Mouse (Mus musculus) MEL-GATA-1-ER (cell line): ENCODE results near the gene Sirt6.

ENCODE experiments used
- DNase-seq: peaks from one replicate; pipeline ENCODE4 v3.0.0-alpha.2; 2012; ENCODE audit warnings: low read depth; ENCODE audit errors: extremely low read depth

Sirt6 gene

GRCm38 (mm10) chr10:81595599-81595998 is 32.0 kb downstream of the Sirt6 start:
- DNase-seq, result no peak

GRCm38 (mm10) chr10:81593935-81594334 is 33.7 kb downstream of the Sirt6 start:
- DNase-seq, result no peak

- no peak for DNase-seq
Observed at GRCm38 (mm10) chr10:81593223-81593622, 34.4 kb downstream of the Sirt6 start.

GRCm38 (mm10) chr10:81592631-81593030 is 35.0 kb downstream of the Sirt6 start:
- DNase-seq, result no peak

- no peak for DNase-seq
Observed at GRCm38 (mm10) chr10:81591846-81592245, 35.8 kb downstream of the Sirt6 start.

- no peak for DNase-seq
Observed at GRCm38 (mm10) chr10:81588739-81589138, 38.9 kb downstream of the Sirt6 start.

GRCm38 (mm10) chr10:81583347-81583746 is 44.2 kb downstream of the Sirt6 start:
- DNase-seq, result no peak

- no peak for DNase-seq
Observed at GRCm38 (mm10) chr10:81580441-81581070, 47.0 kb downstream of the Sirt6 start.

- no peak for DNase-seq
Observed at GRCm38 (mm10) chr10:81579967-81580366, 47.6 kb downstream of the Sirt6 start.

- no peak for DNase-seq
Observed at GRCm38 (mm10) chr10:81575695-81576094, 51.9 kb downstream of the Sirt6 start.

GRCm38 (mm10) chr10:81575208-81575631 is 52.4 kb downstream of the Sirt6 start:
- DNase-seq, result no peak

- no peak for DNase-seq
Observed at GRCm38 (mm10) chr10:81574081-81575056, 53.2 kb downstream of the Sirt6 start, which contains the start of gene Tle2. Gene Tle2, plus strand, starts transcription at chr10:81574561.

GRCm38 (mm10) chr10:81572975-81573374 is 54.6 kb downstream of the Sirt6 start:
- no peak for DNase-seq

GRCm38 (mm10) chr10:81572133-81572671 is 55.4 kb downstream of the Sirt6 start:
- no peak for DNase-seq
